Mouse (Mus musculus): ENCODE results near the gene Mpc2. TPM values are rescaled to one million over a fixed set of nuclear protein-coding genes. Genes with fewer than 3 reads are reported as not detected.

Mpc2 gene
- polyA plus RNA-seq, 1 experiment, result 14.8 TPM

GRCm38 (mm10) chr1:165462861-165463260, 2.4 kb downstream of the Mpc2 start:
- no peaks in the 10 kb centered on the region for H3K27me3 ChIP-seq (ENCODE audit: control insufficient read depth, insufficient read depth, low read length, poor library complexity, severe bottlenecking)
- H3K27ac ChIP-seq (ENCODE audit: insufficient read depth, low read length), result no peak overlapping the region
- TF ChIP-seq EP300 (IDR thresholded peaks at IDR 0.05; ENCODE audit: insufficient read depth, low read depth, low read length) (no peak), POLR2A (IDR thresholded peaks at IDR 0.05; ENCODE audit: insufficient read depth, low read length) (no peak), CTCF (IDR thresholded peaks at IDR 0.05; ENCODE audit: low read depth, low read length) (no peak)
- no peak overlapping the region for H3K4me3 ChIP-seq (ENCODE audit: low read depth, low read length)
- H3K9me3 ChIP-seq (replicated peaks; ENCODE audit: control insufficient read depth, insufficient read depth, low read length, poor library complexity, severe bottlenecking), result no peaks in the 10 kb centered on the region
- H3K4me1 ChIP-seq (ENCODE audit: control insufficient read depth, insufficient read depth, low read length), result no peaks in the 10 kb centered on the region
- no peaks in the 10 kb centered on the region for H3K36me3 ChIP-seq (ENCODE audit: control insufficient read depth, insufficient read depth, low read length, poor library complexity, severe bottlenecking)
- H3K9ac ChIP-seq (ENCODE audit: low read depth, poor library complexity, severe bottlenecking), result no peak overlapping the region

- no peak for TF ChIP-seq CTCF (IDR thresholded peaks at IDR 0.05; ENCODE audit: low read depth, low read length)
- no peak for TF ChIP-seq EP300 (IDR thresholded peaks at IDR 0.05; ENCODE audit: insufficient read depth, low read depth, low read length)
- no peak for TF ChIP-seq POLR2A (IDR thresholded peaks at IDR 0.05; ENCODE audit: insufficient read depth, low read length)
- Histone ChIP-seq H3K9ac (ENCODE audit: low read depth, poor library complexity, severe bottlenecking) (no peak overlapping the region), H3K27me3 (ENCODE audit: control insufficient read depth, insufficient read depth, low read length, poor library complexity, severe bottlenecking) (no peaks in the 10 kb centered on the region), H3K27ac (ENCODE audit: insufficient read depth, low read length) (no peak overlapping the region), H3K9me3 (replicated peaks; ENCODE audit: control insufficient read depth, insufficient read depth, low read length, poor library complexity, severe bottlenecking) (no peaks in the 10 kb centered on the region), H3K4me3 (ENCODE audit: low read depth, low read length) (no peak overlapping the region), H3K36me3 (ENCODE audit: control insufficient read depth, insufficient read depth, low read length, poor library complexity, severe bottlenecking) (no peaks in the 10 kb centered on the region), H3K4me1 (ENCODE audit: control insufficient read depth, insufficient read depth, low read length) (no peaks in the 10 kb centered on the region)
Measured at GRCm38 (mm10) chr1:165464574-165464973, 4.1 kb downstream of the Mpc2 start.

- no peak overlapping the region for H3K4me3 ChIP-seq (ENCODE audit: low read depth, low read length)
- H3K36me3 ChIP-seq (ENCODE audit: control insufficient read depth, insufficient read depth, low read length, poor library complexity, severe bottlenecking), result no peaks in the 10 kb centered on the region
- no peaks in the 10 kb centered on the region for H3K4me1 ChIP-seq (ENCODE audit: control insufficient read depth, insufficient read depth, low read length)
- H3K9me3 ChIP-seq (replicated peaks; ENCODE audit: control insufficient read depth, insufficient read depth, low read length, poor library complexity, severe bottlenecking), result no peaks in the 10 kb centered on the region
- no peak overlapping the region for H3K27ac ChIP-seq (ENCODE audit: insufficient read depth, low read length)
- TF ChIP-seq POLR2A (IDR thresholded peaks at IDR 0.05; ENCODE audit: insufficient read depth, low read length) (no peak), CTCF (IDR thresholded peaks at IDR 0.05; ENCODE audit: low read depth, low read length) (no peak), EP300 (IDR thresholded peaks at IDR 0.05; ENCODE audit: insufficient read depth, low read depth, low read length) (no peak)
- H3K27me3 ChIP-seq (ENCODE audit: control insufficient read depth, insufficient read depth, low read length, poor library complexity, severe bottlenecking), result no peaks in the 10 kb centered on the region
- H3K9ac ChIP-seq (ENCODE audit: low read depth, poor library complexity, severe bottlenecking), result no peak overlapping the region
Measured at GRCm38 (mm10) chr1:165468971-165469370, 8.5 kb downstream of the Mpc2 start.

- Histone ChIP-seq H3K9me3 (replicated peaks; ENCODE audit: control insufficient read depth, insufficient read depth, low read length, poor library complexity, severe bottlenecking) (no peaks in the 10 kb centered on the region), H3K4me3 (ENCODE audit: low read depth, low read length) (no peak overlapping the region), H3K27me3 (ENCODE audit: control insufficient read depth, insufficient read depth, low read length, poor library complexity, severe bottlenecking) (no peaks in the 10 kb centered on the region), H3K27ac (ENCODE audit: insufficient read depth, low read length) (no peak overlapping the region), H3K36me3 (ENCODE audit: control insufficient read depth, insufficient read depth, low read length, poor library complexity, severe bottlenecking) (no peaks in the 10 kb centered on the region), H3K4me1 (ENCODE audit: control insufficient read depth, insufficient read depth, low read length) (no peaks in the 10 kb centered on the region), H3K9ac (ENCODE audit: low read depth, poor library complexity, severe bottlenecking) (no peak overlapping the region)
- no peak for TF ChIP-seq EP300 (IDR thresholded peaks at IDR 0.05; ENCODE audit: insufficient read depth, low read depth, low read length)
- TF ChIP-seq POLR2A (IDR thresholded peaks at IDR 0.05; ENCODE audit: insufficient read depth, low read length), result no peak
- no peak for TF ChIP-seq CTCF (IDR thresholded peaks at IDR 0.05; ENCODE audit: low read depth, low read length)
Measured at GRCm38 (mm10) chr1:165469717-165470116, 9.3 kb downstream of the Mpc2 start.

GRCm38 (mm10) chr1:165471490-165471889, 11.1 kb downstream of the Mpc2 start:
- Histone ChIP-seq H3K9ac (ENCODE audit: low read depth, poor library complexity, severe bottlenecking) (no peak overlapping the region), H3K4me3 (ENCODE audit: low read depth, low read length) (no peak overlapping the region), H3K27me3 (ENCODE audit: control insufficient read depth, insufficient read depth, low read length, poor library complexity, severe bottlenecking) (no peaks in the 10 kb centered on the region), H3K9me3 (replicated peaks; ENCODE audit: control insufficient read depth, insufficient read depth, low read length, poor library complexity, severe bottlenecking) (no peaks in the 10 kb centered on the region), H3K27ac (ENCODE audit: insufficient read depth, low read length) (no peak overlapping the region), H3K4me1 (ENCODE audit: control insufficient read depth, insufficient read depth, low read length) (no peaks in the 10 kb centered on the region), H3K36me3 (ENCODE audit: control insufficient read depth, insufficient read depth, low read length, poor library complexity, severe bottlenecking) (no peaks in the 10 kb centered on the region)
- TF ChIP-seq POLR2A (IDR thresholded peaks at IDR 0.05; ENCODE audit: insufficient read depth, low read length), result no peak

GRCm38 (mm10) chr1:165484688-165485233, 24.3 kb downstream of the Mpc2 start, which contains the start of gene Adcy10:
Adcy10 (plus strand) TSS chr1:165485183.
- Histone ChIP-seq H3K9ac (ENCODE audit: low read depth, poor library complexity, severe bottlenecking) (no peak within 1 kb of the TSS), H3K4me3 (ENCODE audit: low read depth, low read length) (no peak within 1 kb of the TSS), H3K36me3 (ENCODE audit: control insufficient read depth, insufficient read depth, low read length, poor library complexity, severe bottlenecking) (no peaks in the 10 kb centered on the region), H3K9me3 (replicated peaks; ENCODE audit: control insufficient read depth, insufficient read depth, low read length, poor library complexity, severe bottlenecking) (no peaks in the 10 kb centered on the region), H3K27ac (ENCODE audit: insufficient read depth, low read length) (no peak within 1 kb of the TSS), H3K27me3 (ENCODE audit: control insufficient read depth, insufficient read depth, low read length, poor library complexity, severe bottlenecking) (no peaks in the 10 kb centered on the region), H3K4me1 (ENCODE audit: control insufficient read depth, insufficient read depth, low read length) (no peaks in the 10 kb centered on the region)
- TF ChIP-seq CTCF (IDR thresholded peaks at IDR 0.05; ENCODE audit: low read depth, low read length) (no peak), EP300 (IDR thresholded peaks at IDR 0.05; ENCODE audit: insufficient read depth, low read depth, low read length) (no peak), POLR2A (IDR thresholded peaks at IDR 0.05; ENCODE audit: insufficient read depth, low read length) (no peak)
